Mouse (Mus musculus) liver, embryonic 13.5 days (tissue): ENCODE data around the gene Gnl1. TPM values are rescaled to one million over a fixed set of nuclear protein-coding genes. Genes with fewer than 3 reads are reported as not detected.
A peak's percentile ranks its signal among the peaks of the same experiment; 100 is the strongest.

ENCODE experiments used
- ATAC-seq: fragments of 200-750 bp; cut with Nextera tagmentation; 2 replicates; pipeline ENCODE4 v1.8.0; 2017; ENCODE audit warnings: low read depth, mild to moderate bottlenecking, moderate number of reproducible peaks, moderate library complexity
- DNase-seq: peaks from one replicate; pipeline ENCODE4 v3.0.0; 2022
- H3K27ac ChIP-seq: fragments of 300-500 bp; sonication (generic); 2 replicates; pipeline ENCODE4 v1.5.1; 2015; ENCODE audit warnings: moderate library complexity, mild to moderate bottlenecking, inconsistent platforms
- H3K27me3 ChIP-seq: fragments of 300-500 bp; sonication (generic); 2 replicates; pipeline ENCODE4 v1.6.1; 2015; ENCODE audit warnings: mild to moderate bottlenecking, inconsistent platforms
- H3K36me3 ChIP-seq: fragments of 300-500 bp; sonication (generic); 2 replicates; pipeline ENCODE4 v1.6.1; 2015; ENCODE audit warnings: mild to moderate bottlenecking, inconsistent platforms
- H3K4me1 ChIP-seq: fragments of 300-500 bp; sonication (generic); replicated peaks from 2 replicates; pipeline ENCODE4 v1.6.1; 2015; ENCODE audit warnings: inconsistent platforms
- H3K4me2 ChIP-seq: fragments of 300-500 bp; sonication (generic); 2 replicates; pipeline ENCODE4 v1.6.1; 2015; ENCODE audit warnings: inconsistent platforms, mild to moderate bottlenecking, moderate library complexity
- H3K4me3 ChIP-seq: fragments of 300-500 bp; sonication (generic); replicated peaks from 2 replicates; pipeline ENCODE4 v1.5.1; 2015; ENCODE audit warnings: mild to moderate bottlenecking, inconsistent platforms
- H3K9ac ChIP-seq: fragments of 300-500 bp; sonication (generic); 2 replicates; pipeline ENCODE4 v1.6.1; 2015; ENCODE audit warnings: mild to moderate bottlenecking, inconsistent platforms
- H3K9me3 ChIP-seq: fragments of 300-500 bp; sonication (generic); replicated peaks from 2 replicates; pipeline ENCODE4 v1.6.1; 2016; ENCODE audit warnings: inconsistent platforms
- WGBS: fragments of 180-500 bp; shearing (Covaris S2); methylation state at CpG from one replicate; pipeline ENCODE4 v1.1.7; 2015; ENCODE audit not compliant: insufficient replicate concordance; 5-methylcytosine and 5-hydroxymethylcytosine counted together
- polyA plus RNA-seq: library from polyadenylated mRNA; unstranded; fragments of >200 nt; fragmentation: Nextera tagmentation; extraction: Ambion mirVana; gene quantifications from 2 replicates; pipeline ENCODE4 v1.2.1, GENCODE M21; 2015

The Gnl1 gene
- polyA plus RNA-seq, 1 experiment from 2014 or later = 15.2 TPM

GRCm38 (mm10) chr17:35963279-35963678 lies 16.4 kb upstream of the Gnl1 start:
- no peaks in the 10 kb centered on the region for H3K9me3 ChIP-seq
- no peak overlapping the region for H3K27ac ChIP-seq
- ATAC-seq (no peak), DNase-seq (no peak)
- no peak overlapping the region for H3K4me3 ChIP-seq
- peaks cover 98% of the 10 kb centered on the region for H3K36me3 ChIP-seq
- no peaks in the 10 kb centered on the region for H3K27me3 ChIP-seq
- H3K4me2 ChIP-seq = no peak overlapping the region
- H3K9ac ChIP-seq = no peak overlapping the region
- peaks cover 31% of the 10 kb centered on the region for H3K4me1 ChIP-seq
- whole genome bisulfite sequencing = 85% methylated on average over 10 of the region's 10 CpGs

GRCm38 (mm10) chr17:35967621-35968020 lies 12.0 kb upstream of the Gnl1 start:
- Histone ChIP-seq H3K9ac (peak overlapping the region; percentile 4; the same call in 1 of the 2 replicates), H3K4me3 (0 out of 2 replicates have a peak overlapping the region, but pooled peaks have one; percentile 91), H3K4me1 (peaks cover 54% of the 10 kb centered on the region), H3K27ac (no peak overlapping the region), H3K36me3 (peaks cover 62% of the 10 kb centered on the region), H3K27me3 (no peaks in the 10 kb centered on the region), H3K4me2 (peak overlapping the region; percentile 90; the same call in 1 of the 2 replicates), H3K9me3 (no peaks in the 10 kb centered on the region)
- ATAC-seq (no peak), DNase-seq (no peak)
- WGBS = 86% methylated on average over 2 of the region's 2 CpGs

- Histone ChIP-seq H3K27ac (peak within 1 kb of the TSS; percentile 80), H3K36me3 (peaks cover 57% of the 10 kb centered on the region), H3K9me3 (no peaks in the 10 kb centered on the region), H3K4me2 (peak within 1 kb of the TSS; percentile 90), H3K4me1 (peaks cover 51% of the 10 kb centered on the region), H3K4me3 (peak within 1 kb of the TSS; percentile 91), H3K27me3 (no peaks in the 10 kb centered on the region), H3K9ac (peak within 1 kb of the TSS; percentile 91)
- ATAC-seq = peak; percentile 94
- DNase-seq = peak; percentile 99
- WGBS = 1% methylated on average over 67 of the region's 68 CpGs
Observed at GRCm38 (mm10) chr17:35969418-35970389, 9.9 kb upstream of the Gnl1 start, which contains the start of gene Abcf1. Gene Abcf1 (minus strand): TSS chr17:35969761.

GRCm38 (mm10) chr17:35972131-35972530 lies 7.5 kb upstream of the Gnl1 start:
- peaks cover 46% of the 10 kb centered on the region for H3K36me3 ChIP-seq
- ATAC-seq = no peak

GRCm38 (mm10) chr17:35978811-35979400 lies 745 bp upstream of the Gnl1 start:
- H3K36me3 ChIP-seq = peaks cover 41% of the 10 kb centered on the region
- H3K27me3 ChIP-seq = no peaks in the 10 kb centered on the region
- 1% methylated on average over 41 of the region's 41 CpGs for WGBS
- peaks cover 38% of the 10 kb centered on the region for H3K4me1 ChIP-seq
- H3K27ac ChIP-seq = peak overlapping the region; percentile 81
- DNase-seq = no peak
- no peaks in the 10 kb centered on the region for H3K9me3 ChIP-seq
- H3K4me3 ChIP-seq = peak overlapping the region; percentile 76
- ATAC-seq = peak; percentile 19
- H3K9ac ChIP-seq = peak overlapping the region; percentile 78
- peak overlapping the region; percentile 98 for H3K4me2 ChIP-seq

More at GRCm38 (mm10) chr17:35972131-35972530, 7.5 kb upstream of the Gnl1 start:
- WGBS = 13% methylated on average over 1 of the region's 1 CpGs
- H3K9ac ChIP-seq = no peak overlapping the region
- no peak overlapping the region for H3K4me3 ChIP-seq
- peaks cover 34% of the 10 kb centered on the region for H3K4me1 ChIP-seq
- no peak overlapping the region for H3K27ac ChIP-seq
- H3K4me2 ChIP-seq = no peak overlapping the region
- H3K27me3 ChIP-seq = no peaks in the 10 kb centered on the region
- DNase-seq = no peak
- H3K9me3 ChIP-seq = no peaks in the 10 kb centered on the region

GRCm38 (mm10) chr17:35980363-35980754 lies 708 bp downstream of the Gnl1 start:
- ATAC-seq = peak; percentile 14
- Histone ChIP-seq H3K27me3 (no peaks in the 10 kb centered on the region), H3K36me3 (peaks cover 34% of the 10 kb centered on the region), H3K4me1 (peaks cover 38% of the 10 kb centered on the region), H3K27ac (peak overlapping the region; percentile 81), H3K4me2 (peak overlapping the region; percentile 98), H3K9ac (peak overlapping the region; percentile 78), H3K4me3 (peak overlapping the region; percentile 76), H3K9me3 (no peaks in the 10 kb centered on the region)
- under 1% methylated on average over 29 of the region's 29 CpGs for WGBS
- DNase-seq = no peak

- peaks cover 38% of the 10 kb centered on the region for H3K4me1 ChIP-seq
- no peaks in the 10 kb centered on the region for H3K9me3 ChIP-seq
- H3K9ac ChIP-seq = no peak overlapping the region
- DNase-seq (no peak), ATAC-seq (no peak)
- H3K27me3 ChIP-seq = no peaks in the 10 kb centered on the region
- H3K4me2 ChIP-seq = peak overlapping the region; percentile 98; the same call in 1 of the 2 replicates
- H3K4me3 ChIP-seq = 0 out of 2 replicates have a peak overlapping the region, but pooled peaks have one; percentile 76
- 82% methylated on average over 9 of the region's 9 CpGs for WGBS
- H3K27ac ChIP-seq = no peak overlapping the region
- H3K36me3 ChIP-seq = peaks cover 33% of the 10 kb centered on the region
Observed at GRCm38 (mm10) chr17:35981776-35982175, 2.1 kb downstream of the Gnl1 start.

GRCm38 (mm10) chr17:35991781-35992180 lies 12.1 kb downstream of the Gnl1 start:
- H3K27ac ChIP-seq = no peak overlapping the region
- H3K9me3 ChIP-seq = no peaks in the 10 kb centered on the region
- no peak for DNase-seq
- H3K4me1 ChIP-seq = peaks cover 22% of the 10 kb centered on the region
- H3K9ac ChIP-seq = no peak overlapping the region
- no peaks in the 10 kb centered on the region for H3K27me3 ChIP-seq
- WGBS = 47% methylated on average over 10 of the region's 10 CpGs
- H3K4me2 ChIP-seq = no peak overlapping the region
- H3K4me3 ChIP-seq = no peak overlapping the region
- H3K36me3 ChIP-seq = peaks cover 19% of the 10 kb centered on the region
- no peak for ATAC-seq

- DNase-seq (peak; percentile 72), ATAC-seq (peak; percentile 52)
- H3K27me3 ChIP-seq = no peaks in the 10 kb centered on the region
- peak overlapping the region; percentile 48; the same call in 1 of the 2 replicates for H3K9ac ChIP-seq
- H3K27ac ChIP-seq = no peak overlapping the region
- H3K4me2 ChIP-seq = peak overlapping the region; percentile 86
- H3K4me3 ChIP-seq = peak overlapping the region; percentile 73
- 2% methylated on average over 17 of the region's 17 CpGs for WGBS
- H3K9me3 ChIP-seq = no peaks in the 10 kb centered on the region
- H3K4me1 ChIP-seq = peaks cover 41% of the 10 kb centered on the region
- peaks cover 4% of the 10 kb centered on the region; the same call in 1 of the 2 replicates for H3K36me3 ChIP-seq
Observed at GRCm38 (mm10) chr17:35993675-35994074, 14.0 kb downstream of the Gnl1 start.

- Histone ChIP-seq H3K9ac (peak overlapping the region; percentile 82), H3K4me2 (peak overlapping the region; percentile 86), H3K4me1 (peaks cover 47% of the 10 kb centered on the region), H3K9me3 (no peaks in the 10 kb centered on the region), H3K27me3 (no peaks in the 10 kb centered on the region), H3K27ac (peak overlapping the region; percentile 82), H3K4me3 (peak overlapping the region; percentile 73), H3K36me3 (peaks cover 1% of the 10 kb centered on the region; the same call in 1 of the 2 replicates)
- peak; percentile 78 for DNase-seq
- peak; percentile 69 for ATAC-seq
- WGBS = under 1% methylated on average over 31 of the region's 31 CpGs
Observed at GRCm38 (mm10) chr17:35994175-35994878, 14.7 kb downstream of the Gnl1 start.
